15 mouse cellular contexts compared by ENCODE assay signal in the genomic region with DNA sequence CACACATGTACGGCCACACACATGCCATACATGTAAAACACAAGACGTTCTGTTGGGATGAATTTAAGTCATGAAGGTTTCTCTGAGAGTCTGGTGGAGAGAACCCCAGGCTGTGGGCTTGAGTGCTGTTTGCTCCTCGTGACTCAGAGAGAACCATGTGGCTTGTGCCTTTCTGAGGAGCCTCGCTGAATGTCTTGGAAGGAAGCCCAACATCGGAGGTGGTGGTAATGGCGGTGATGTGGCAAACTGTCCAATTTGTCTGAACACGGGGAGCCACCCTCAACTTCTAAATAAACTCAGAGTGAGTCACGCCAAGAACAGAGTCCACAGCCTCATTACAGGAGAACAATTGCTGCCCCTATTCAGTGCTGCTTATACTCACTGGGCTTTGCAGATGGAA.
DNase-seq lines count a peak whose midpoint lies in the region; ATAC-seq and TF ChIP-seq lines count a peak whose summit lies in the region.
"Had no signal": no experiment of that assay in that cellular context is flagged by ENCODE, and none has a peak within 500 bp of the region (broad histone marks: within the 10 kb centered on the region; RNA-seq: fewer than 3 reads in every experiment).

No protein-coding gene starts in this region.

- CTCF ChIA-PET in Patski (lab: Charles Lee): no interaction called here

- peaks cover 6% of the 10 kb centered on the region for H3K27me3 ChIP-seq in Patski
- no peaks in the 10 kb centered on the region for H3K27me3 ChIP-seq in thymus, adult 2 months (ENCODE audit: control insufficient read depth, insufficient read depth, low read length)

- POLR2A ChIA-PET in Patski (lab: Charles Lee): no interaction called here

- WGBS in thymus, adult 2 months: 64% methylated on average over 8 of the region's 8 CpGs

- in situ Hi-C loops in Patski (cut with MboI; ENCODE audit: low pct_unique_long_range_greater_than_20kb): no loop called here

- no peak for TF ChIP-seq POLR2A in thymus, adult 2 months (IDR thresholded peaks at IDR 0.05; ENCODE audit: control insufficient read depth, extremely low read depth, insufficient read depth, low read length, poor library complexity)

- no peaks in the 10 kb centered on the region for H3K36me3 ChIP-seq in thymus, adult 2 months (ENCODE audit: control insufficient read depth, insufficient read depth, low read length)
- H3K36me3 ChIP-seq: forebrain, embryonic 10.5 days; hindbrain, embryonic 10.5 days had no signal

- DNase-seq in 3134 (ENCODE audit: extremely low read depth, insufficient read length, low spot score) (peak; percentile 71), Patski (ENCODE audit: low read depth, low spot score) (peak; percentile 80)
- peak; percentile 48 to 73 for DNase-seq in layer of hippocampus, adult 18-20 months (ENCODE audit: low spot score in 2 of 2)
- DNase-seq in left cerebral cortex, postnatal 25 days (ENCODE audit: low spot score in 2 of 2): peak; percentile 67 to 97
- no peak for DNase-seq in thymus, adult 2 months
- no peak for DNase-seq in gastrocnemius, postnatal 14 days
- DNase-seq in ovary, postnatal 14 days (ENCODE audit: low spot score): no peak
- DNase-seq: cerebellum, adult 2 months; heart, adult 11 months; thymus, postnatal 14 days had no signal

- ATAC-seq in Patski: peak; percentile 91
- ATAC-seq: intestine, postnatal 0 days had no signal

- H3K4me1 ChIP-seq in thymus, adult 2 months (replicated peaks; ENCODE audit: control insufficient read depth, insufficient read depth, low read length): no peaks in the 10 kb centered on the region
- H3K4me1 ChIP-seq: forebrain, embryonic 10.5 days; hindbrain, embryonic 10.5 days had no signal

- no peak overlapping the region for H3K4me3 ChIP-seq in thymus, adult 2 months (ENCODE audit: control insufficient read depth, insufficient read depth, low read length)
- H3K4me3 ChIP-seq: forebrain, embryonic 10.5 days; hindbrain, embryonic 10.5 days had no signal

- TF ChIP-seq CTCF in Patski (IDR thresholded peaks at IDR 0.05): no peak
- no peak for TF ChIP-seq CTCF in thymus, adult 2 months (IDR thresholded peaks at IDR 0.05; ENCODE audit: borderline replicate concordance, control insufficient read depth, extremely low read depth, insufficient read depth, low read length, poor library complexity)

- H3K27ac ChIP-seq in thymus, adult 2 months (ENCODE audit: control insufficient read depth, insufficient read depth, low read length): no peak overlapping the region
- H3K27ac ChIP-seq: forebrain, embryonic 10.5 days; hindbrain, embryonic 10.5 days; liver, embryonic 14.5 days; macrophage had no signal

- intact Hi-C loops in left cerebral cortex, postnatal 25 days (cut with DNase I): loop anchor here (2.0 kb wide), 2 partner anchors 122 to 176 kb away; no protein-coding TSS in a partner anchor
- intact Hi-C loops in gastrocnemius, postnatal 14 days (cut with DNase I; ENCODE audit: low total_unique reads): no loop called here

Comparison
In these comparisons a context has a peak if more than half of its experiments do, and no peak if none do; other contexts are left out.
1. DNase-seq: peak in 3134 (single experiment), Patski (single experiment), layer of hippocampus, adult 18-20 months (2 of 2) and left cerebral cortex, postnatal 25 days (2 of 2); none in thymus, adult 2 months (single experiment), gastrocnemius, postnatal 14 days (single experiment) and ovary, postnatal 14 days (single experiment).